Mouse (Mus musculus) cerebellum, adult 2 months (tissue): ENCODE results near the gene Apaf1. TPM values are rescaled to one million over a fixed set of nuclear protein-coding genes. Genes with fewer than 3 reads are reported as not detected.

Source experiments
- DNase-seq, 2 experiments: peaks; one replicate each; pipeline ENCODE4 v3.0.0; 2021
- H3K27ac ChIP-seq: fragments of 200-500 bp; 2 replicates; pipeline ENCODE4 v1.5.1; 2012; ENCODE audit warnings: low read length, control low read depth, inconsistent platforms; ENCODE audit not compliant: insufficient read depth
- H3K27me3 ChIP-seq: fragments of 200-500 bp; 2 replicates; pipeline ENCODE4 v1.6.1; 2012; ENCODE audit warnings: inconsistent platforms, mild to moderate bottlenecking, low read length, moderate library complexity; ENCODE audit not compliant: control insufficient read depth, insufficient read depth
- H3K4me1 ChIP-seq: fragments of 200-500 bp; 2 replicates; pipeline ENCODE4 v1.6.1; 2011; ENCODE audit warnings: low read length; ENCODE audit not compliant: control insufficient read depth, insufficient read depth
- H3K4me3 ChIP-seq: fragments of 200-500 bp; replicated peaks from 2 replicates; pipeline ENCODE3; 2011; ENCODE audit warnings: mild to moderate bottlenecking, low read depth, low read length, control low read depth; ENCODE audit not compliant: insufficient read depth
- CTCF ChIP-seq: fragments of 200-500 bp; IDR thresholded peaks from 2 replicates; pipeline ENCODE4 v1.5.1; 2011; ENCODE audit warnings: low read depth, mild to moderate bottlenecking, control low read depth, low read length, moderate library complexity, borderline replicate concordance; ENCODE audit not compliant: insufficient read depth
- POLR2A ChIP-seq: fragments of 200-500 bp; IDR thresholded peaks from 2 replicates; pipeline ENCODE4 v1.6.1; 2011; ENCODE audit warnings: low read length, control low read depth, borderline replicate concordance; ENCODE audit not compliant: insufficient read depth
- WGBS: fragments of 180-500 bp; shearing (Covaris S2); methylation state at CpG from one replicate; pipeline ENCODE4 v1.1.7; 2018; 5-methylcytosine and 5-hydroxymethylcytosine counted together
- polyA plus RNA-seq: library from polyadenylated mRNA; depleted of rRNA; stranded (reverse); fragments of >200 nt; gene quantifications from 2 replicates; pipeline ENCODE4 v1.2.3, GENCODE M21; 2012

Gene Apaf1
- polyA plus RNA-seq, 1 experiment: 6.5 TPM

DNA sequence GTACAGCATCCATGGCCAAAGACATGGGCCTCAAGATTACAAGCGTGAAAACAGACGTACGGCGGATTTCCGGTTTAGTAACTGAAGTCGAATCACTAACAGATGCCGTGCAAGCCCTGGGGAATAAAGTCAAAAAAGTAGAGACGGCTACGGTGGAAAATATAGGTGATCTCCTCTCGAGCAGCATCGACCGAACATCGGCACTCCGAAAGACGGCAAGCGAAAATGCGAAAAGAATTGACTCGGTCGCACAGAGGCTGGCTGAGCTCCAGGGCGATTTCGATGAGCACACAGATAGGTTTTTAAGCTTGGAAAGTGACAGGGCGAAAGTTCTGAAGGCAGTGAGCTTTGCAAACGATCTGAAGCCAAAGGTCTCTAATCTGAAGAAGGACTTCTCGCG is 19.4 kb upstream of the Apaf1 start:
- H3K27ac ChIP-seq: no peak overlapping the region
- no peaks in the 10 kb centered on the region for H3K4me1 ChIP-seq
- H3K27me3 ChIP-seq: no peaks in the 10 kb centered on the region
- no peak for DNase-seq
- TF ChIP-seq POLR2A (no peak), CTCF (no peak)
- no peak overlapping the region for H3K4me3 ChIP-seq
- 92% methylated on average over 25 of the region's 25 CpGs for WGBS

DNA sequence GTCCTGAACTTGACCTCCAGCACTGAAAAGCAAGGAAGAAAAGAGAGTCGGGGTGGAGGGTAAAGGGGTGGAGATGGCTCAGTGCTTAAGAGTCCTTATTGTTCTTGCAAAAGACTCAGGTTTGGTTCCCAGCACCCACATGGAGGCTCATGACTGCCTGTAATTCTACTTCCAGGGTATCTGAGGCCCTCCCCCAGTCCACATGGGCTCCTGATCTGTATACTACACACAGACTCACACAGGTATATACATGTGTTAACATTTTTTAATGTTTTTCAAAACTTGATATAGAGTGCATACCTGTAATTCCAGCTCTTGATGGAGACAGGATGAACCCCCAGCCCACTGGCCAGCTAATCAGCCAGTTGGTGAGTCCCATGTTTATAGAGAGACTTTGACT is 17.5 kb upstream of the Apaf1 start:
- H3K4me3 ChIP-seq: no peak overlapping the region
- 97% methylated on average over 1 of the region's 1 CpGs for WGBS
- no peak for DNase-seq
- no peaks in the 10 kb centered on the region for H3K27me3 ChIP-seq
- H3K27ac ChIP-seq: no peak overlapping the region
- H3K4me1 ChIP-seq: no peaks in the 10 kb centered on the region
- TF ChIP-seq POLR2A (no peak), CTCF (no peak)

DNA sequence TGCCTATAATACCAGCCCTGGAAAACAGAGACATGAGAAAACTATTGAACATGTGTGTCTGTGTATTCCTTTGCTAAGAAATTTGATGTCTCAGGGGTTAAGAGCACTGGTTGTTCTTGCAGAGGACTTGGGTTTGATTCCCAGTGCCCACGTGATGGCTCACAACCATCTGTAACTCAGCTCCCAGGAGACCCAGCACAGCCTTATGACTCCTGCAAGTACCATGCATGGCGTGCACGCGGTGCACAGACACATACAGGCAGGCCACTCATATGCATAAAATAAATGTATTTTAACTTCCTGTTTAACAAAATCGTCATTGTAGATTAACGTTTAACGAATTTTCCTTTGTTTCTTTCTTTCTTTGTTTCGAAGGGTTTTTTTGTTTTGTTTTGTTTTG is 15.5 kb upstream of the Apaf1 start:
- no peak overlapping the region for H3K4me3 ChIP-seq
- DNase-seq: no peak
- no peak overlapping the region for H3K27ac ChIP-seq
- TF ChIP-seq POLR2A (no peak), CTCF (no peak)
- H3K27me3 ChIP-seq: no peaks in the 10 kb centered on the region
- H3K4me1 ChIP-seq: no peaks in the 10 kb centered on the region
- WGBS: 95% methylated on average over 8 of the region's 8 CpGs

DNA sequence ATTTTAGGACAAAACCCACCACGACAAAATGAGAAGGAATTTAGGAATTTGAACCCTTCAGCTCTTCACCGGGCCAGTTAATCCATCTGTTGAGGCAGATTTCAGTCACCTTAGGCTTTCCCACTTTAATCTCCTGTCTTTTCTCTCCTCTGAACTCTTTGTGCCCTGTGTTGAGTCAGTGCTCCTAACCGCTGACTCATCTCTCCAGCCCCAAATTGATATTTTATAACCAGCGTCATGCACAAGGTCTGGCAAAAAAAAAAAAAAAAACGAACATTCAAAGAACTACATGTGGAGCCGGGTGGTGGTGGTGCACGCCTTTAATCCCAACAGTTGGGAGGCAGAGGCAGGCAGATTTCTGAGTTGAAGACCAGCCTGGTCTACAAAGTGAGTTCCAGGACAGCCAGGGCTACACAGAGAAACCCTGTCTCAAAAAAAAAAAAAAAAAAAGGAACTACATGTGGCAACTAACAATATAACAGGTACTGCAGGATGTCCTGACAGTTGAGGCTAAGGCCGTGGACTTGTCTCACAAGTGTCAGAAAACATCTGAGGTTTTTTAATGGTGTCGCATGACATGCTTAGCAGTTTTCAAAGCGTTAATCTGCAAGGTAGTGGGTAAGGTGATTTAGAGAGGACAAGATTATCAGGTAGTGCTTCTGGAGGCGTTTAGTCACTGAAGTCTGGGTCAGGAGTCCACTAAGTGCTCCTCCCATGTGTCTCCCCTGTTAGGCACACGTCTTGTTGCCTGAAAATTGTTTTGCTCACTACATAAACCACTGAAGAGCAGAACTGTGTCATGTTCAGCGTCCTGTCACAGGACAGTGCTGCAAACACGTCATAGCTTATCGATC is 11.9 kb upstream of the Apaf1 start:
- DNase-seq: no peak
- WGBS: 89% methylated on average over 15 of the region's 15 CpGs
- Histone ChIP-seq H3K27me3 (no peaks in the 10 kb centered on the region), H3K27ac (no peak overlapping the region), H3K4me1 (no peaks in the 10 kb centered on the region), H3K4me3 (no peak overlapping the region)
- TF ChIP-seq POLR2A (no peak), CTCF (no peak)

DNA sequence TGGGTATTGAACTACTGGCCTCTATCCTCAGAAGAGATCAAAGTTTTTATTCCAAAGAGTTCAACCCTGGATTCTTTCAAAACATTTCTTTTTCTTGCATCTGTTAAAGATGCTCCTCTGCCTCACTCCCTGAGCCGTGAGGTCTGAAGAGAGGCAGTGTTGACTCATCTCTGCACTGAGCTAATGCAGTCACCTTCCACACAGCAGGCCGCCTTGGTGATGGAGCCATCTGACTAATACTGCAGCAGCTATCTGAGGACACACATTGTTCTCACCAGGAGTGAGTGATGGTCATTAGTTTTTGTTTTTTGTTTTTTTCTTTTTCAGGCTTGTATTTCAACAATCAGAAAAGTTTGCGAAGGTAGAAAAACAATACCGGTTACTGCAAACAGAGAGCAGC is 10.2 kb upstream of the Apaf1 start:
- H3K27me3 ChIP-seq: no peaks in the 10 kb centered on the region
- 81% methylated on average over 4 of the region's 4 CpGs for WGBS
- no peaks in the 10 kb centered on the region for H3K4me1 ChIP-seq
- peak in 1 of 2 experiments; percentile 19 for DNase-seq
- TF ChIP-seq POLR2A (no peak), CTCF (no peak)
- H3K4me3 ChIP-seq: no peak overlapping the region
- no peak overlapping the region for H3K27ac ChIP-seq

DNA sequence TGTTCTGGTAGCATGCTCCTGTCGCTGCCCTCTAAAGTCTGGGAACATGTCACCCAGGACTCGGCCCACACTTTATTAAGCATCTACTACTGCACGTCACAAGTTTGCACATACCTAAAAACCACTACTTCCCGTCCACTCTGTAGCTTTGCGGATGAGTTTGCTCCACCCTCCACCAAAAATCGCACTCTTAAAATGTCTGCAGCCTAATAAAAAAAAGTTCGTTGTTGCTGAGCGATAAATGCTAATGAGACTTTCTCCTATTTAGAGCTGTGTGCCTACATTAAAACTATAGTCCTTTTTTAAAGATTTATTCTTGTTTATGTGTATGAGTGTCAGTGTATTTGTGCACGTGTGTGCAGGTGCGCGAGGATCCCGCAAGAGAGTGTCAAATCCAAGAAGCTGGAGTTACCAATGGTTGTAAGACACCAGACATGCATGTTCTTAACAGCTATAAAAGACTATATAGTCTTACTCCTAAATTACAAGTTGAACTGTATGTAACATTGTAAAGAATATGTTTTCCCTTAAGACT is 890 bp upstream of the Apaf1 start:
- WGBS: 36% methylated on average over 12 of the region's 12 CpGs
- TF ChIP-seq POLR2A: no peak
- no peak for TF ChIP-seq CTCF
- H3K27ac ChIP-seq: no peak overlapping the region
- H3K4me3 ChIP-seq: peak overlapping the region; percentile 54
- no peaks in the 10 kb centered on the region for H3K27me3 ChIP-seq
- no peak for DNase-seq
- no peaks in the 10 kb centered on the region for H3K4me1 ChIP-seq

DNA sequence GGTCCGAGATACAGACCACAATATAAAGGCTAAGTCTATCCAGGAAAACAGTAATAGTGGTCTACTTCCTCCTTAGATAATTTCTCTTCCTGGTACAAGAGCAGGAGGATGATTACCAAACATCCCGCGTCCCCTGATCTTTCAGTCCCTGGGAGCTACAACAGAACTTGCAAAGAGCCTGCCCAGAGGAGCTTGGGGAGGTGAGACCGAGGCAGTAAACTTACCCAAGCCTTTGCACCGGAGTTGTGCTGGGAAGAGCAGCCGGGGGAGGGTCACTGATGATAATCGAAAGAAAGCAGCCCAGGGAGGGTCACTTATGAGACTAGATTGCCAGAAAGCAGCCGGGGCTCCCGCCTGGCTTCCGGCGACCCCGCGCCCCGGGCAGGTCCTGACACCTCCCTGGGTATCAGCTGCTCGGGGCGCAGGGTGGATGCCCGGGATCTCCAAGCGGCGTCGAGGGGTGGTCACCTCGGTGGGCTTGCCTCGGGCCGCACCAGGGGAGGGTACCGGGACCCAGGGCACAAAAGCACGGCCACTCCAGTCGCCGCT is 537 bp downstream of the Apaf1 start:
- H3K27ac ChIP-seq: no peak overlapping the region
- no peak for TF ChIP-seq CTCF
- TF ChIP-seq POLR2A: no peak
- H3K4me1 ChIP-seq: no peaks in the 10 kb centered on the region
- WGBS: under 1% methylated on average over 27 of the region's 27 CpGs
- DNase-seq: no peak
- H3K27me3 ChIP-seq: no peaks in the 10 kb centered on the region
- peak overlapping the region; percentile 80 for H3K4me3 ChIP-seq

DNA sequence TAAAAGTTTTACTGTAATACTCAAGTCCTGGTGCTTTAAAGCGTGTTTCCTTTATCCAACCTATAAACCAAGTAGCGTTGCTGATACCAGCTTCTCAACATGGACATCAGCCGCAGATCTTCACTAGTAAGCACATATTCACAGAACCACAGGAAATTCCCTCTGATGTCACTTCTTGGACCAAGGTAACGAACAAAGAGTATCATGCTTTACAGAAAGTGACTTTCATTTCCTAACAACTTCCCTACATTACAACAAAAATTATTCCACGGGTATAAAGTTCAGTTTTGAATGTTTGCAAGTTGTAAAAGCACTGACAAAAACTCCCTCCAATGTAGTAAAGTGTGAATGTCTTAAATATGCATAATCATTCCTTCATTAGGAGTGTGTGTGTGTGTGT is 2.0 kb downstream of the Apaf1 start:
- H3K4me1 ChIP-seq: no peaks in the 10 kb centered on the region
- no peak for DNase-seq
- 90% methylated on average over 5 of the region's 5 CpGs for WGBS
- no peak overlapping the region for H3K27ac ChIP-seq
- no peaks in the 10 kb centered on the region for H3K27me3 ChIP-seq
- no peak overlapping the region for H3K4me3 ChIP-seq
- TF ChIP-seq CTCF (no peak), POLR2A (no peak)
